Mouse (Mus musculus) E14TG2a.4 (cell line): ENCODE measurements around the gene Nab1.

Source experiments
- H3K27me3 ChIP-seq: 2 replicates; pipeline ENCODE4 v1.6.1; 2014; ENCODE audit warnings: low read length, control low read depth; ENCODE audit not compliant: insufficient read depth
- H3K36me3 ChIP-seq: 2 replicates; pipeline ENCODE4 v1.6.1; 2014; ENCODE audit warnings: low read length, control low read depth; ENCODE audit not compliant: insufficient read depth
- H3K4me1 ChIP-seq: replicated peaks from 2 replicates; pipeline ENCODE4 v1.6.1; 2014; ENCODE audit warnings: low read depth, low read length, control low read depth
- H3K4me3 ChIP-seq: replicated peaks from 2 replicates; pipeline ENCODE4 v1.5.1; 2014; ENCODE audit warnings: mild to moderate bottlenecking, low read length
- H3K9me3 ChIP-seq: 2 replicates; pipeline ENCODE4 v1.6.1; 2014; ENCODE audit warnings: low read length, control low read depth
- CTCF ChIP-seq: conservative IDR thresholded peaks from 2 replicates; pipeline ENCODE4 v1.5.1; 2014; ENCODE audit warnings: low read length
- NANOG ChIP-seq: IDR thresholded peaks from 2 replicates; pipeline ENCODE4 v1.6.1; 2014; ENCODE audit warnings: borderline replicate concordance, low read length, mixed read lengths
- POU5F1 ChIP-seq: IDR thresholded peaks from 2 replicates; pipeline ENCODE4 v1.6.1; 2014; ENCODE audit warnings: low read length, borderline replicate concordance

Nab1 gene

DNA sequence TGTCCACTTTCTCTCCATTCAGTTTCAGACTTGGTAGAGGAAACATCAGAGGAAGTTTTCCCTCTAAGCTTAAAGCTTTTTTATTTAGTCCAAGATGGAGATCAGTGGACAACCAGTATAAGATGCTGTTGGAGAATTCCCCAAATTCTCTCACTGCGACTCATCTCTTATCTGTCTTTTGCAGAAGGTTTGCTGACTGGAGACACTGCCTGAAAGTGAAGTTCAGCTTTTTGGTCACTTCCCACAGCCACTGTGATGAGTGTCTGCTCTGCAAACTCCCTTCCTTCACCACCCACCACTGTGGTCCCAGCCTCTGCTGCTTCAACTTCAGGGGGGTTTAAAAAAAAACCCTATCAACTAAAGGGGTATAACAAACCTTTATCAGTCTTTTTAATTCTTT lies 70.4 kb downstream of the Nab1 start:
- Histone ChIP-seq H3K9me3 (no peaks in the 10 kb centered on the region), H3K4me1 (peaks cover 28% of the 10 kb centered on the region), H3K36me3 (peaks cover 24% of the 10 kb centered on the region), H3K4me3 (no peak overlapping the region), H3K27me3 (0 out of 2 replicates have a peak, but pooled peaks cover 2% of the 10 kb centered on the region)
- TF ChIP-seq CTCF = no peak
- no peak for TF ChIP-seq NANOG
- TF ChIP-seq POU5F1 = no peak

DNA sequence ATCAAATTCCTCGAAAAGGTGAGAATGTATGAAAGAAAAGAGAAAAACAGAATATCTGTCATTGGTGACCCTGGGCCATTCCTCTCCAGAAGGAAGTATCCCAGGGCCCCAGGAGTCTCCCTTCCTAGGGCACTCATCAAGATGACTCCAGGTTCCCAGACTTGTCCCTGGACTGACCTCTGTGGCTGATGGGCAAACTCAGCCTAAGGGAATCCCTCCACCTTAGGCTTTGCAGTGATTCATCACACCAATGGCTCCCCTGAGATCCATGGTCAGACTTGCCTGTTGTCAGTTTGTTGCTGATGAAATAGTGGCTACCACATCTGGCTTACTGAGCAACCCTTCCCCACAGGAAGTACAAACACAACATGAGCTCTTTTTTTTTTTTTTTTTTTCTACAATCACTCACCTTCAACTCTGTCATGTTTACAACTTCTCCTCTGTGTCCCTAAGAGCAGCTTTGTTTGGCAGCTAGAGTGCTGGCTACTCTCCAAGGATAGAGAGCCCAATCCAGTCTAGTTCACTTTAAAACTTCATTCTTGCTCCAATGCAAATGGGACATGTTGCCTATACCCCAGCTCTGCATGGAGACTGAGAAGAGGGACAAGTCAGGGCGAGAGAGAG lies 72.5 kb downstream of the Nab1 start:
- no peaks in the 10 kb centered on the region for H3K27me3 ChIP-seq
- no peak for TF ChIP-seq NANOG
- no peak for TF ChIP-seq POU5F1
- peaks cover 24% of the 10 kb centered on the region for H3K36me3 ChIP-seq
- no peak overlapping the region for H3K4me3 ChIP-seq
- peaks cover 28% of the 10 kb centered on the region for H3K4me1 ChIP-seq
- H3K9me3 ChIP-seq = no peaks in the 10 kb centered on the region

DNA sequence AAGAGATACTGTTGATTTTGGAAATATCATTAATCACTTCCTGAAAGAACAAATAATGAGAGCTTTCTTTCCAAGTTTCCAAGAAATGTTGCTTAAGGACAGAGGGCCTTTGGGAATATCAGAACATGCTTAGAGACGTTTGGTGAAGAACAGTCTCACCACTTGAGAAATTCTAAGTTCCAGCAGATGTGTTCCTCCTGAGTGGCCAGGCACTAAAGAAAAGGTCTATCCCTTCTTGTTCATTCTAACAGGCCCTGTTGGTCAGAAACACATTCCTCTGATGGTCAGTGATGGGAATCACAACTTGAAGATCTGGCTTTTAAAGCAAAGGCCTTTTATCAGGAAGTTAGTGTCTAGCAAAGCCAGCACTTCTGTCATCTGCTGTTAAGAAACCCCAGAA lies 76.6 kb downstream of the Nab1 start:
- H3K27me3 ChIP-seq = no peaks in the 10 kb centered on the region
- TF ChIP-seq NANOG (no peak), CTCF (no peak), POU5F1 (no peak)
- H3K4me1 ChIP-seq = no peaks in the 10 kb centered on the region
- peaks cover 26% of the 10 kb centered on the region for H3K36me3 ChIP-seq
- no peak overlapping the region for H3K4me3 ChIP-seq
- H3K9me3 ChIP-seq = no peaks in the 10 kb centered on the region

DNA sequence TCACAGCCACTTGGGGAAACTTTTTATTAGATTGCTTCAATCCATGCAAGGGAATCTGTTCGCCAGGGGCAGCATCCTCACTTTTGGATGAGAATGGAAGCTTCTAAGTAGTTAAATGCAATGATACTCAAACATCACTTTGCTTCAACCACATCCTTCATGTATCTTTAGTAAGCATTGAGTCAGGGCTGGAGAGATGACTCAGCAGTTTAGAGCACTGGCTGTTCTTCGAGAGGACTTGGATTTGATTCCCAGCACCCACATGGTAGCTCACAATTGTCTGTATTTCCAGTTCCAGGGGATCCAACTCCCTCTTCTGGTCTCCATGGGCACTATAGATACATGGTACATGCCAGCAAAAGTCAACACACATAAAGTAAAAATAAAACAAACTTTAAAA lies 77.4 kb downstream of the Nab1 start:
- no peak for TF ChIP-seq CTCF
- TF ChIP-seq POU5F1 = no peak
- Histone ChIP-seq H3K4me3 (no peak overlapping the region), H3K4me1 (no peaks in the 10 kb centered on the region), H3K36me3 (peaks cover 18% of the 10 kb centered on the region), H3K27me3 (no peaks in the 10 kb centered on the region), H3K9me3 (no peaks in the 10 kb centered on the region)

DNA sequence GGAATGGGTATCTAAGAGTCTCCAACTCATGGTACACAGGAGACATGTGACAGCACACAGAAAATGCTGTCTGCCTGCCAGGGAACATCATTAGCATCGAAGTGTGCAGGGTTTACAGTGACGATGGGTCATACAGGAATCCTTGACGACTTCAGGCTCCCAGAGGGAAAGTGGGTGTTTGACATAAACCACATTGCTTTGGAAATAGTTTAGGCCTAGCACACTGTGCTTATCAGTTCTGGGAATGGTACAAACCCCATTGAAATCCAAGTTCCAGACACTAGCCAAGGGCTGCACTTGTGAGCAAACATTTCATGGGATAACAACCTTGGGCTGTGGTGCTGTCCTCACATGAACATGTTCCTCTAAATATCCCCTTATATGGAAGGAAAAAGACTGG lies 78.3 kb downstream of the Nab1 start:
- Histone ChIP-seq H3K36me3 (peaks cover 11% of the 10 kb centered on the region; the same call in 1 of the 2 replicates), H3K9me3 (no peaks in the 10 kb centered on the region), H3K4me3 (no peak overlapping the region), H3K27me3 (no peaks in the 10 kb centered on the region), H3K4me1 (no peaks in the 10 kb centered on the region)
- TF ChIP-seq POU5F1 (no peak), NANOG (no peak), CTCF (no peak)

DNA sequence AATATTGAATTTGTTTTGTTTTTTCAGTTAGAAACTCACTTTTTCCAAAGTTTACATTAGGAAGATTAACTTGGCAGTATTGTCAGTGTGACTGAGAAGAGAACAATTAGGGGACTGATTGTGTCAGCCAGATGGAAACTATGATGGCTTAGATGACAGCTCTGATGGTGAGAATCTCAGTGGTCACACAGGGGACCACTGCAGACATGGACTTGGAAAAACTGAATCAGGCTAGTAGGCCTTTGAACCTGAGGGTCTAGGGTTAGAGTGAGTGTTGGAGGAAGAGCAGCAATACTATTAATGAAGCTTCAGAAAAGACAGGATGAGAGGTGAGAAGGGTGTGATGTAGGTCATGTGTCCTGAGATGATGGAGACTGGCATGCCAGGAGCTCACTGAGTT lies 78.9 kb downstream of the Nab1 start:
- peaks cover 10% of the 10 kb centered on the region; the same call in 1 of the 2 replicates for H3K36me3 ChIP-seq
- no peak for TF ChIP-seq POU5F1
- no peak for TF ChIP-seq NANOG
- TF ChIP-seq CTCF = no peak
- no peaks in the 10 kb centered on the region for H3K4me1 ChIP-seq
- H3K4me3 ChIP-seq = no peak overlapping the region
- no peaks in the 10 kb centered on the region for H3K9me3 ChIP-seq
- H3K27me3 ChIP-seq = no peaks in the 10 kb centered on the region

DNA sequence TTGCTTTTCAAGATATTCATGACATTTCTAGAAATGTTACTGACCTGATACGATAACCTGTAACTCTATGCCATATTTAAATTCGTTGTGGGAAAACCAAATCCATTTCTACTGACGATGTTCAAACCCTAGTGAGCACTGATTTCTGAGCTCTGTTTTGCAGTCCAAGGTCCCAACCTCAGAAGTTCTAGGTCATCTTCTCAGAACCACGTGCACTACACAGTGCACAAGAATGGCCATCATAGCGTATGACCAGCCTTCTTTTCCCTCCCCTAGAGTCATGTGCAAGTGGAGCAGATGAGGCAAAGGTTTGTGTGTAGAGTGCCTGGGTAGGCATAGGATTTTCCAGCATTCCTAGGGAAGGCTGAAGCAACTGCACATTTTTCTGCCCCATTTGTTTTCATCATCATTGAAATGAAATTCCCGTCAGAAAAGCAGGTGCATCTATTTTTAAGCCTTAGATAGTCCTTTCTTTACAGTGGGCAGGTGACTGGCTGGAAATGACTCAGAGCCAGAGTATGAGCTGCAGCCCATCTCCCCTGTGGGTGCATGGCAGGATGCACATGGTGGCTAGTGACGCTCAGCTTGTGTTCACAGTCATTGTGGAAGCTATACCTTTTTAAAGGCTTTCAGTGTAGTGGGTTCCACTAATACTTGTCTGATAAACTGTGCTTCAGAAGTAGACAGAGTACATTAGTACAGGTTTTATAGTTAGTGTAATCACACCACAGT lies 81.2 kb downstream of the Nab1 start:
- Histone ChIP-seq H3K36me3 (peaks cover 6% of the 10 kb centered on the region; the same call in 1 of the 2 replicates), H3K4me3 (no peak overlapping the region), H3K4me1 (no peaks in the 10 kb centered on the region), H3K27me3 (no peaks in the 10 kb centered on the region), H3K9me3 (no peaks in the 10 kb centered on the region)
- no peak for TF ChIP-seq CTCF
- no peak for TF ChIP-seq NANOG
- no peak for TF ChIP-seq POU5F1
